Mouse (Mus musculus): ENCODE measurements around the gene Map4k2. TPM values are rescaled to one million over a fixed set of nuclear protein-coding genes. Genes with fewer than 3 reads are reported as not detected.

The Map4k2 gene
- total and polyA plus RNA-seq, 3 experiments, result 55.5 to 119 (median 95.2) TPM

- Histone ChIP-seq H3K36me3 (replicated peaks in 1 of 2; ENCODE audit: control insufficient read depth in 1 of 2, insufficient read depth in 1 of 2, low read length in 1 of 2) (peaks cover 80 to 91% of the 10 kb centered on the region in 2 experiments), H3K9ac (ENCODE audit: insufficient read depth, low read depth) (no peak overlapping the region), H3K9me3 (replicated peaks; ENCODE audit: low read length) (no peaks in the 10 kb centered on the region), H3K4me1 (ENCODE audit: control insufficient read depth in 1 of 2, insufficient read depth in 2 of 2) (peaks cover 9 to 60% of the 10 kb centered on the region in 2 experiments), H3K4me2 (ENCODE audit: insufficient read depth, low read depth, poor library complexity, severe bottlenecking) (no peak overlapping the region), H3K79me2 (replicated peaks; ENCODE audit: control insufficient read depth, extremely low read depth, insufficient read depth, poor library complexity, severe bottlenecking) (no peaks in the 10 kb centered on the region; the same call in 1 of the 2 replicates), H3K27ac (ENCODE audit: insufficient read depth, low read depth) (no peak overlapping the region), H3K27me3 (replicated peaks) (no peaks in the 10 kb centered on the region), H3K4me3 (replicated peaks in 1 of 3; ENCODE audit: low read depth in 2 of 3, low read length in 2 of 3, poor library complexity in 1 of 3) (no peak overlapping the region)
- dilution Hi-C loops (cut with MboI; ENCODE audit: extremely low pct_ligation_motif_present, extremely low pct_unique_long_range_greater_than_20kb, low sequenced_read_pairs), result no loop called here
- peak; percentile 57; the same call in 1 of the 2 replicates for TF ChIP-seq ZNF384 (IDR thresholded peaks at IDR 0.05; ENCODE audit: low read depth, low read length)
- no peak for TF ChIP-seq CTCF (conservative IDR thresholded peaks at IDR 0.05 in 1 of 2, IDR thresholded peaks at IDR 0.05 in 1 of 2; ENCODE audit: low read depth in 2 of 2, low read length in 2 of 2)
- no peak for DNase-seq (ENCODE audit: extremely low read depth)
- in situ Hi-C loops (cut with MboI; ENCODE audit: low pct_ligation_motif_present, low pct_unique_long_range_greater_than_20kb, low sequenced_read_pairs), result no loop called here
Measured at GRCm38 (mm10) chr19:6351431-6352106, 10.6 kb downstream of the Map4k2 start.

GRCm38 (mm10) chr19:6352107-6352505 is 11.2 kb downstream of the Map4k2 start:
- in situ Hi-C loops (cut with MboI; ENCODE audit: low pct_ligation_motif_present, low pct_unique_long_range_greater_than_20kb, low sequenced_read_pairs) (no loop called here), dilution Hi-C loops (cut with MboI; ENCODE audit: extremely low pct_ligation_motif_present, extremely low pct_unique_long_range_greater_than_20kb, low sequenced_read_pairs) (no loop called here)
- peaks cover 7 to 54% of the 10 kb centered on the region in 2 experiments for H3K4me1 ChIP-seq (ENCODE audit: control insufficient read depth in 1 of 2, insufficient read depth in 2 of 2)
- no peak overlapping the region for H3K27ac ChIP-seq (ENCODE audit: insufficient read depth, low read depth)
- H3K4me3 ChIP-seq (replicated peaks in 1 of 3; ENCODE audit: low read depth in 2 of 3, low read length in 2 of 3, poor library complexity in 1 of 3), result no peak overlapping the region
- peaks cover 75 to 89% of the 10 kb centered on the region in 2 experiments for H3K36me3 ChIP-seq (replicated peaks in 1 of 2; ENCODE audit: control insufficient read depth in 1 of 2, insufficient read depth in 1 of 2, low read length in 1 of 2)
- H3K9ac ChIP-seq (ENCODE audit: insufficient read depth, low read depth), result no peak overlapping the region
- TF ChIP-seq USF2 (conservative IDR thresholded peaks at IDR 0.05; ENCODE audit: low read depth, low read length) (no peak), POLR2AphosphoS2 (IDR thresholded peaks at IDR 0.05; ENCODE audit: low read depth, low read length) (no peak), JUN (IDR thresholded peaks at IDR 0.05; ENCODE audit: insufficient read depth, low read depth, low read length) (no peak), GABPA (IDR thresholded peaks at IDR 0.05; ENCODE audit: insufficient replicate concordance, low read depth, low read length) (no peak), CTCF (conservative IDR thresholded peaks at IDR 0.05 in 1 of 2, IDR thresholded peaks at IDR 0.05 in 1 of 2; ENCODE audit: low read depth in 2 of 2, low read length in 2 of 2) (no peak), CHD1 (IDR thresholded peaks at IDR 0.05; ENCODE audit: low read depth, low read length) (no peak), TCF12 (IDR thresholded peaks at IDR 0.05; ENCODE audit: low read depth, low read length) (no peak), MXI1 (IDR thresholded peaks at IDR 0.05; ENCODE audit: low read depth, low read length) (no peak), PAX5 (IDR thresholded peaks at IDR 0.05; ENCODE audit: low read length) (no peak), EP300 (IDR thresholded peaks at IDR 0.05; ENCODE audit: low read length) (no peak), SIN3A (IDR thresholded peaks at IDR 0.05; ENCODE audit: low read length) (no peak), E2F4 (IDR thresholded peaks at IDR 0.05; ENCODE audit: insufficient replicate concordance, low read depth, low read length) (no peak), NELFE (IDR thresholded peaks at IDR 0.05; ENCODE audit: low read depth, low read length) (no peak), HCFC1 (IDR thresholded peaks at IDR 0.05; ENCODE audit: low read depth, low read length) (no peak), POLR2A (IDR thresholded peaks at IDR 0.05; ENCODE audit: low read depth, low read length) (no peak), MAX (IDR thresholded peaks at IDR 0.05; ENCODE audit: low read length) (no peak), MAFK (IDR thresholded peaks at IDR 0.05; ENCODE audit: insufficient replicate concordance, low read length) (no peak), IRF4 (IDR thresholded peaks at IDR 0.05; ENCODE audit: low read depth, low read length) (no peak), BHLHE40 (IDR thresholded peaks at IDR 0.05; ENCODE audit: low read depth, low read length) (no peak), ELF1 (IDR thresholded peaks at IDR 0.05; ENCODE audit: low read depth, low read length) (no peak)
- H3K27me3 ChIP-seq (replicated peaks), result no peaks in the 10 kb centered on the region
- H3K79me2 ChIP-seq (replicated peaks; ENCODE audit: control insufficient read depth, extremely low read depth, insufficient read depth, poor library complexity, severe bottlenecking), result no peaks in the 10 kb centered on the region; the same call in 1 of the 2 replicates
- DNase-seq (ENCODE audit: extremely low read depth), result no peak
- H3K4me2 ChIP-seq (ENCODE audit: insufficient read depth, low read depth, poor library complexity, severe bottlenecking), result no peak overlapping the region
- no peaks in the 10 kb centered on the region for H3K9me3 ChIP-seq (replicated peaks; ENCODE audit: low read length)
